Mouse (Mus musculus) neural tube, embryonic 15.5 days (tissue): ENCODE measurements at regions not wholly inside any gene's neighbourhood (a gene's known extent, or its start where the extent isn't known, plus 50 kb on each side); places are given as distances from the start of the nearest gene placed in this dataset.

Experiments
- ATAC-seq: fragments of 200-750 bp; cut with Nextera tagmentation; 2 replicates; pipeline ENCODE4 v1.8.0; 2017; ENCODE audit warnings: mild to moderate bottlenecking, moderate TSS enrichment, moderate library complexity; ENCODE audit not compliant: low FRiP score
- H3K27ac ChIP-seq: fragments of 300-500 bp; sonication (generic); replicated peaks from 2 replicates; pipeline ENCODE4 v1.5.1; 2015; ENCODE audit warnings: mild to moderate bottlenecking, inconsistent platforms
- H3K27me3 ChIP-seq: fragments of 300-500 bp; sonication (generic); replicated peaks from 2 replicates; pipeline ENCODE4 v1.6.1; 2015; ENCODE audit warnings: inconsistent platforms
- H3K36me3 ChIP-seq: fragments of 300-500 bp; sonication (generic); 2 replicates; pipeline ENCODE4 v1.6.1; 2015; ENCODE audit warnings: inconsistent platforms
- H3K4me1 ChIP-seq: fragments of 300-500 bp; sonication (generic); 2 replicates; pipeline ENCODE4 v1.6.1; 2015; ENCODE audit warnings: inconsistent platforms
- H3K4me2 ChIP-seq: fragments of 300-500 bp; sonication (generic); 2 replicates; pipeline ENCODE4 v1.6.1; 2015; ENCODE audit warnings: inconsistent platforms, mild to moderate bottlenecking, moderate library complexity
- H3K4me3 ChIP-seq: fragments of 300-500 bp; sonication (generic); replicated peaks from 2 replicates; pipeline ENCODE4 v1.5.1; 2015; ENCODE audit warnings: mild to moderate bottlenecking, inconsistent platforms
- H3K9ac ChIP-seq: fragments of 300-500 bp; sonication (generic); replicated peaks from 2 replicates; pipeline ENCODE4 v1.6.1; 2015; ENCODE audit warnings: mild to moderate bottlenecking, inconsistent platforms
- H3K9me3 ChIP-seq: fragments of 300-500 bp; sonication (generic); replicated peaks from 2 replicates; pipeline ENCODE4 v1.6.1; 2016; ENCODE audit warnings: inconsistent platforms
- WGBS: fragments of 180-500 bp; shearing (Covaris S2); methylation state at CpG from one replicate; pipeline ENCODE4 v1.1.7; 2015; ENCODE audit warnings: mixed read lengths; 5-methylcytosine and 5-hydroxymethylcytosine counted together

- H3K9me3 ChIP-seq = peaks cover 2% of the 10 kb centered on the region; the same call in 1 of the 2 replicates
- ATAC-seq = no peak
- no peak overlapping the region for H3K4me3 ChIP-seq
- H3K4me1 ChIP-seq = no peaks in the 10 kb centered on the region
- 71% methylated on average over 1 of the region's 1 CpGs for WGBS
- no peak overlapping the region for H3K4me2 ChIP-seq
- H3K36me3 ChIP-seq = no peaks in the 10 kb centered on the region
- no peak overlapping the region for H3K9ac ChIP-seq
- H3K27me3 ChIP-seq = no peaks in the 10 kb centered on the region
- no peak overlapping the region for H3K27ac ChIP-seq
Measured at GRCm38 (mm10) chr17:88282711-88283110, 157.8 kb upstream of the Foxn2 start.

DNA sequence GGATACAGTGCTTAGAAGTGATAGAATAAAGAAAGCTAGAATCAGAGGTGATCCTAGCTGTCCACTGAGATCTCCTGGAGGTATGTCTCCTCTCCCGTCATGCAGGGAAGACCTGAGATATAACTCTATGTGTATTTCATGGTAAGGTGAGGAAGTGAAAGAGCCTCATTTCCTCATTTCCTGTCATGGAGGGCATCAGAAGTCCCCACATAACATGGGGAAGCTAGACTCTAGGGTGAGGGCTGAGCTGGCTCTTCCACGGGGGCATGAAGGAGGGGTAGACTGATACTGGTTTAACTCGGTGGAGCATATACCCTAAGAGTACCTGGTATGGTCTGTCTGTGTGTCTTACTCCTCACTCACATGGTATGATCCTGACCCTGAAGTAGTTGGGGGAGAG is 156.0 kb upstream of the Foxn2 start:
- Histone ChIP-seq H3K36me3 (no peaks in the 10 kb centered on the region), H3K4me1 (no peaks in the 10 kb centered on the region), H3K9ac (no peak overlapping the region), H3K27me3 (no peaks in the 10 kb centered on the region), H3K4me3 (no peak overlapping the region), H3K4me2 (no peak overlapping the region), H3K9me3 (peaks cover 13% of the 10 kb centered on the region; the same call in 1 of the 2 replicates), H3K27ac (no peak overlapping the region)
- 88% methylated on average over 3 of the region's 3 CpGs for WGBS
- no peak for ATAC-seq

- ATAC-seq = no peak
- H3K9ac ChIP-seq = no peak overlapping the region
- WGBS = 81% methylated on average over 1 of the region's 1 CpGs
- H3K4me3 ChIP-seq = no peak overlapping the region
- H3K36me3 ChIP-seq = no peaks in the 10 kb centered on the region
- peaks cover 13% of the 10 kb centered on the region; the same call in 1 of the 2 replicates for H3K9me3 ChIP-seq
- no peak overlapping the region for H3K4me2 ChIP-seq
- H3K27me3 ChIP-seq = no peaks in the 10 kb centered on the region
- H3K27ac ChIP-seq = no peak overlapping the region
- no peaks in the 10 kb centered on the region for H3K4me1 ChIP-seq
Measured at GRCm38 (mm10) chr17:88287861-88288260, 152.7 kb upstream of the Foxn2 start.

DNA sequence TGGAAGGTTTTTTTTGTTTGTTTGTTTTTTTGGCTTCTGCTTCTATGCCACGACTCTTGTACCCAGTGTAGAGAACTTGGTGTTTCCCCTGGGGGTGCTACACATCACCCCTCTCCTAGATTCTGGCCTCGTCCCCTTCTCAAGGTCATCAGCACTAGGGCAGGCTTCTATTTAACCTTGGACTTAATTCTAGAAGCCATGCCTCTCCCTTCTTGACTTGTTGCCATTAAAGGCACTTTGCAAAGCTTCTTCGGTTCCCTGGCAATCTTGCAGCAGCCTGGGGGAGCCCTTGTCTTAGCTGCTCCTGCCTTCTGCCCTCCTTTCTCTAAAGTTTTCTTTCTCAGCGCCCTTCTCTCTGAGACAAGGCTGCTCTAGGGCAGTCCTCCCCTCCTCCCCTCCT is 143.0 kb upstream of the Foxn2 start:
- Histone ChIP-seq H3K4me3 (no peak overlapping the region), H3K4me1 (no peaks in the 10 kb centered on the region), H3K36me3 (no peaks in the 10 kb centered on the region), H3K27ac (no peak overlapping the region), H3K4me2 (no peak overlapping the region), H3K9ac (no peak overlapping the region), H3K27me3 (no peaks in the 10 kb centered on the region), H3K9me3 (no peaks in the 10 kb centered on the region)
- 59% methylated on average over 4 of the region's 4 CpGs for WGBS
- ATAC-seq = no peak

DNA sequence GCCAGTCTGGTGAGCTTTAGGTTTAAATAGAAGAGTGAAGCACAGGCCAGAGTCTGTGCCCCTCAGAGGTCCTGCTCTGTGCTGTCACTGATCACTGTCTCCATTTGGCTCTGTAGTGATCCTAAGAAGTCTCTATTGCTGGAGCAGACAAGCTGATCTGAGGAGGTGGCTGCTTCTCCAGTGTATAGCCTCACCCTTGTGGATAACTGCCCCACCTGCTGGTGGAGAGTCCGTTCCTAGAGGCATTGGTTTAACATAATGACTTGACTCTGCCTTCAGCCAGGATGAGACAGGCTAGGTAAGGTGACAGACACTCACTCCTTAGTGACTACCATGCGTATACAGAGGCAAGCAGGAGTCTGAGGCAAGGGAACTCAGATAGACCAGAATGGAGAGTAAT is 136.5 kb upstream of the Foxn2 start:
- 66% methylated on average over 2 of the region's 2 CpGs for WGBS
- ATAC-seq = no peak
- Histone ChIP-seq H3K27me3 (no peaks in the 10 kb centered on the region), H3K9ac (no peak overlapping the region), H3K4me1 (no peaks in the 10 kb centered on the region), H3K4me2 (no peak overlapping the region), H3K9me3 (no peaks in the 10 kb centered on the region), H3K4me3 (no peak overlapping the region), H3K36me3 (no peaks in the 10 kb centered on the region), H3K27ac (no peak overlapping the region)

DNA sequence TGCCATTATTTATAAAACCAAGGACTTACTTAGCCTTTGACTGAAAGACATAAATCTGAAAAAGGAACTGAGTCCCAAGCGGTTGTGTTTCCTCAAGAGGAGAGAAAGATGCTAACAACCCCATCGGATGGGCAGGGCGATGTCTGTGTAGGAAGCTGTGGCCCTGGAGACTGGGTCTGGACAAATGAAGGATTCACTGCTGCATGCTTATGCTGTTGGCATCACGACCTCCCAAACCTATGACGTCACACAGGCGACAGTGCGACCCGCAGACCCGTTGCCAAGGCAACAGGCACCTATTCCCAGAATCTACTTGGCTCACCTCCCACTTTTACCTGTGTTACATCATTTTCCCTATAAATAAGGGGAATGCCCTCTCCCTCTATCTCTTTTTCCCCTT is 135.3 kb upstream of the Foxn2 start:
- Histone ChIP-seq H3K4me2 (no peak overlapping the region), H3K36me3 (no peaks in the 10 kb centered on the region), H3K9me3 (no peaks in the 10 kb centered on the region), H3K27ac (no peak overlapping the region), H3K9ac (no peak overlapping the region), H3K4me3 (no peak overlapping the region), H3K27me3 (no peaks in the 10 kb centered on the region), H3K4me1 (no peaks in the 10 kb centered on the region)
- no peak for ATAC-seq
- 72% methylated on average over 9 of the region's 9 CpGs for WGBS

GRCm38 (mm10) chr17:88306325-88306724 is 134.2 kb upstream of the Foxn2 start:
- no peak overlapping the region for H3K9ac ChIP-seq

GRCm38 (mm10) chr17:88307082-88307481 is 133.4 kb upstream of the Foxn2 start:
- ATAC-seq = no peak
- Histone ChIP-seq H3K9ac (no peak overlapping the region), H3K9me3 (no peaks in the 10 kb centered on the region), H3K27ac (no peak overlapping the region), H3K4me1 (no peaks in the 10 kb centered on the region), H3K27me3 (no peaks in the 10 kb centered on the region), H3K4me2 (no peak overlapping the region), H3K36me3 (no peaks in the 10 kb centered on the region), H3K4me3 (no peak overlapping the region)
- WGBS = 43% methylated on average over 4 of the region's 4 CpGs

More at GRCm38 (mm10) chr17:88306325-88306724, 134.2 kb upstream of the Foxn2 start:
- no peak overlapping the region for H3K4me3 ChIP-seq
- H3K36me3 ChIP-seq = no peaks in the 10 kb centered on the region
- H3K4me2 ChIP-seq = no peak overlapping the region
- no peak for ATAC-seq
- no peak overlapping the region for H3K27ac ChIP-seq
- WGBS = 70% methylated on average over 9 of the region's 9 CpGs
- no peaks in the 10 kb centered on the region for H3K27me3 ChIP-seq
- no peaks in the 10 kb centered on the region for H3K9me3 ChIP-seq
- H3K4me1 ChIP-seq = no peaks in the 10 kb centered on the region

DNA sequence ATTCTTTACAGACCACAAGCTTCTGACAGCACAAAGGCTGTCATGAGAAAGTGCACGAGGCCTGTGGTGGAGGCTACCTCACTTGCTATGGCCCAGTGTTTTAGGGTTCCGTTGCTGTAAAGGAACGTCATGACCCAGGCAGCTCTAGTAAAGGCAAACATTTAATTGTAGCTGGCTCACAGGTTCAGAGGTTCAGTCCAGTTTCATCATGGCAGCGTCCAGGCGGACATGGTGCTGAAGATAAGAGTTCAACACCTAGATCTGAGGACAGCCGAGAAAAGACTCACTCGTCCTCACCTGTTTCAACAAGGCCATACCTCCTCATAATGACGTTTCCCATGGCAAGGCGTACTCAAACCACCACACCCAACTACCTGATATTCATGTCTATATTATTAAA is 132.7 kb upstream of the Foxn2 start:
- H3K9me3 ChIP-seq = no peaks in the 10 kb centered on the region
- no peaks in the 10 kb centered on the region for H3K27me3 ChIP-seq
- H3K4me2 ChIP-seq = no peak overlapping the region
- 89% methylated on average over 9 of the region's 9 CpGs for WGBS
- no peak overlapping the region for H3K27ac ChIP-seq
- no peak overlapping the region for H3K9ac ChIP-seq
- no peak for ATAC-seq
- H3K4me1 ChIP-seq = no peaks in the 10 kb centered on the region
- no peaks in the 10 kb centered on the region for H3K36me3 ChIP-seq
- no peak overlapping the region for H3K4me3 ChIP-seq

GRCm38 (mm10) chr17:88312876-88313275 is 127.6 kb upstream of the Foxn2 start:
- Histone ChIP-seq H3K36me3 (no peaks in the 10 kb centered on the region), H3K9ac (no peak overlapping the region), H3K9me3 (no peaks in the 10 kb centered on the region), H3K27me3 (no peaks in the 10 kb centered on the region), H3K4me2 (no peak overlapping the region), H3K27ac (no peak overlapping the region), H3K4me3 (no peak overlapping the region), H3K4me1 (no peaks in the 10 kb centered on the region; the same call in 1 of the 2 replicates)
- 99% methylated on average over 2 of the region's 2 CpGs for WGBS
- no peak for ATAC-seq

DNA sequence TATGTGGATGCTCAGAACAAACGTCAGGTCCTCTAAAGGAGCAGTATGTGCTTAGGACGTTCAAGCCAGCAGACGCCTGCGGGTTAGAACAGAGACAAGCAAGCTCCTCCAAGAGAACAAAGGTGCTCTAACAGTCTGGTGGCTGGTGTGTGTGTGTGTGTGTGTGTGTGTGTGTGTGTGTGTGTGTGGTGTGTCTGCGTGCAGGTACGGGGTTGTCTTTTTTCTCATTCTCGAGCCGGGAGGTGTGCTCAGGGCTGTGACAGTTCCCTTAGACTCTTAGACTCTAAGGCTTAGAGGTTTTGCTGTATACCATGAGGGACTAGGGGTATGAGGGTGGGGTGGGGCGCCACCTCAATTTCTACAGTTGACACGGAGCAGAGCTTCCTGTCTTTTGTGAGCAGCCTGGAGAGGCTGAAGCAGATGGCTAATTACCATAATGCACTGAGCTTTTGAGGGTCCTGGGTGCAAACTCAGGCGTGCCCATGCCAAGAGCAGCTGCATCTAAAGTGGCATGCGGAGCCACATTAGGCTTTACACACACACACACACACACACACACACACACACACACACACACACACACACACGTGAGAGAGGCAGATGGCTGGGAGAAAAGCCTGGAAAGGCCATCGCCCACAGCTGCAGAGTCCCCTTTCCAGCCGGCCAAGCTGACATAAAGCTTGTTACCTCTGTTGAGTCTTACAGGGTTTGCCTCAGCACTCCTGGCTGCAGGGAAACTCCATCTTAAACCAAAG is 124.1 kb upstream of the Foxn2 start:
- peak; percentile 88 for ATAC-seq
- no peaks in the 10 kb centered on the region; the same call in 1 of the 2 replicates for H3K4me1 ChIP-seq
- no peak overlapping the region for H3K4me3 ChIP-seq
- 51% methylated on average over 15 of the region's 15 CpGs for WGBS
- peak overlapping the region; percentile 60; the same call in 1 of the 2 replicates for H3K27ac ChIP-seq
- no peaks in the 10 kb centered on the region for H3K36me3 ChIP-seq
- H3K27me3 ChIP-seq = no peaks in the 10 kb centered on the region
- H3K9ac ChIP-seq = no peak overlapping the region
- no peaks in the 10 kb centered on the region for H3K9me3 ChIP-seq
- H3K4me2 ChIP-seq = no peak overlapping the region

DNA sequence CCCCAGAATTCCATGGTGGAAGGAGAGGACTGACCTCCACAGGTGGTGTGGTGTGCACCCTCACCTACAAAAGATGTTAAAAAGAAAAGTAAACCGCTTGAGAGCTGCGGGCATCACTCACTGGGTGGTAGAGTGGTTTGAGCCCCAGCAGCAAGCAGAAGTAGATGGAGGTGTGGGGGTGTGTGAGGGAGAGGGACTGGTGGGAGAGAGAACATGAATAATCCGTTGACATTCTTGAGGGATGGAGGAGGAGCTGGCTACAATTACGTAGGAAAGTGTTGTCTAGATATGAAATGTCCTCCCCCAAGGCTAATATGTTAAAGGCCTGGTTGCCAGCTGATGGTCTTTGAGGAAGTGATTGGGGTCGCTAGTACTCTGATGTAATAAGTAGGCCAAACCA is 123.2 kb upstream of the Foxn2 start:
- peaks cover 4% of the 10 kb centered on the region; the same call in 1 of the 2 replicates for H3K27me3 ChIP-seq
- H3K9ac ChIP-seq = no peak overlapping the region
- no peak for ATAC-seq
- H3K4me2 ChIP-seq = no peak overlapping the region
- WGBS = 70% methylated on average over 5 of the region's 5 CpGs
- no peaks in the 10 kb centered on the region; the same call in 1 of the 2 replicates for H3K4me1 ChIP-seq
- H3K9me3 ChIP-seq = no peaks in the 10 kb centered on the region
- H3K4me3 ChIP-seq = no peak overlapping the region
- no peak overlapping the region for H3K27ac ChIP-seq
- no peaks in the 10 kb centered on the region for H3K36me3 ChIP-seq
